11 mouse cellular contexts compared by ENCODE assay signal in the genomic region with DNA sequence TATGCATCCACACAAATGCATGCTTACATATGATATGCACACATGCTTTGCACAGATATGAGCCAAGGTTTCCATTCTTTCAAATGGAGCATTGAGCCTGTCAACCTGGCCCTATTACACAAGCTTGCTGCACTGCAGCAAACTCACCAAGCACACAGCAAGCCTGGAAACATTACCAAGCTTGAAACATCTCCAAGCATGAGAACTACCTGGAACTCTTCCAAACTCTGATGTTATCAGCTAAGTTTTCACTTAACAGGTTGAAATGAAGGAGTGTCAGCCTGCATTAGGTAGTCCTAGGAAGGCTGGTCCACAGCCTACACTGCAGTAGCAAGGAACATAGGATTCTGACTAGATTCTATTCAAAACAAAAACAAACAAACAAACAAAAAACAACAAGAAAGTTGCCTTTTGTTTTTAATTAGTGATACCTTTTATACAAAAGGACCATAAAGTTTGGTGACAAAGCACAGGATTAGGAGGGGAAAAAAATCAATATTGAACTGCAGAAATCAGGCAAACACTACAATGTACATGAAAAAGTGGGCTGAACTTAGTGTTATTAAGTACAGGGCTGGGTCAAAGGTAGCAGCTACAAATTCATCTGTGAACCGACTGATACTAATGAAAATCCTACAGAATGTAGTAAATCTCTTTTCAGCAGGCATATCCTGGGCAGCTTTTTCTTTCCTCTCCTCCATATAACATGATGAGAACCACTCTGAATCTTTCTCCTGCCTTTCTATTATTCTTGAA.
DNase-seq lines count a peak whose midpoint lies in the region; ATAC-seq and TF ChIP-seq lines count a peak whose summit lies in the region.
"Had no signal": no experiment of that assay in that cellular context is flagged by ENCODE, and none has a peak within 500 bp of the region (broad histone marks: within the 10 kb centered on the region; RNA-seq: fewer than 3 reads in every experiment).

No protein-coding gene starts in this region.

- no peak overlapping the region for H3K4me3 ChIP-seq in lung, embryonic 14.5 days (ENCODE audit: low read depth, low read length)
- no peak overlapping the region for H3K4me3 ChIP-seq in liver, embryonic 16.5 days (ENCODE audit: low read depth, low read length)
- no peak overlapping the region for H3K4me3 ChIP-seq in hindbrain, embryonic 12.5 days
- H3K4me3 ChIP-seq: gastrocnemius, adult 2 months; myocyte had no signal

- no peak for TF ChIP-seq CTCF in lung, embryonic 14.5 days (IDR thresholded peaks at IDR 0.05; ENCODE audit: low read depth)

- H3K36me3 ChIP-seq in lung, embryonic 14.5 days (ENCODE audit: insufficient read depth), result no peaks in the 10 kb centered on the region
- no peaks in the 10 kb centered on the region for H3K36me3 ChIP-seq in liver, embryonic 16.5 days (ENCODE audit: control insufficient read depth, insufficient read depth)
- H3K36me3 ChIP-seq in hindbrain, embryonic 12.5 days, result no peaks in the 10 kb centered on the region

- no peak overlapping the region for H3K27ac ChIP-seq in lung, embryonic 14.5 days (ENCODE audit: low read depth)
- no peak overlapping the region for H3K27ac ChIP-seq in liver, embryonic 16.5 days (ENCODE audit: low read length)
- H3K27ac ChIP-seq in hindbrain, embryonic 12.5 days, result no peak overlapping the region
- H3K27ac ChIP-seq: gastrocnemius, adult 2 months had no signal

- H3K4me2 ChIP-seq in lung, embryonic 14.5 days, result no peak overlapping the region
- H3K4me2 ChIP-seq in liver, embryonic 16.5 days (ENCODE audit: low read depth, low read length), result no peak overlapping the region
- no peak overlapping the region for H3K4me2 ChIP-seq in hindbrain, embryonic 12.5 days (replicated peaks)

- no peak for ATAC-seq in lung, embryonic 14.5 days (ENCODE audit: insufficient read depth)
- peak; percentile 86 for ATAC-seq in liver, embryonic 16.5 days (ENCODE audit: low read depth)
- ATAC-seq in hindbrain, embryonic 12.5 days (ENCODE audit: low FRiP score), result no peak

- H3K9ac ChIP-seq in lung, embryonic 14.5 days, result no peak overlapping the region
- no peak overlapping the region for H3K9ac ChIP-seq in liver, embryonic 16.5 days (ENCODE audit: low read depth, low read length)
- H3K9ac ChIP-seq in hindbrain, embryonic 12.5 days, result no peak overlapping the region

- H3K4me1 ChIP-seq in lung, embryonic 14.5 days (ENCODE audit: insufficient read depth), result no peaks in the 10 kb centered on the region
- H3K4me1 ChIP-seq in liver, embryonic 16.5 days (ENCODE audit: control insufficient read depth, low read depth, low read length), result no peaks in the 10 kb centered on the region
- H3K4me1 ChIP-seq in hindbrain, embryonic 12.5 days, result no peaks in the 10 kb centered on the region

- WGBS in lung, embryonic 14.5 days, result 70% methylated on average over 1 of the region's 1 CpGs
- 57% methylated on average over 1 of the region's 1 CpGs for WGBS in liver, embryonic 16.5 days (ENCODE audit: insufficient replicate concordance)
- WGBS in hindbrain, embryonic 12.5 days, result 81% methylated on average over 1 of the region's 1 CpGs

- no peaks in the 10 kb centered on the region for H3K27me3 ChIP-seq in lung, embryonic 14.5 days (ENCODE audit: insufficient read depth, low read length)
- no peaks in the 10 kb centered on the region for H3K27me3 ChIP-seq in liver, embryonic 16.5 days (ENCODE audit: control insufficient read depth, insufficient read depth, low read depth, low read length)
- H3K27me3 ChIP-seq in hindbrain, embryonic 12.5 days, result no peaks in the 10 kb centered on the region

- peak; percentile 5 for DNase-seq in heart, postnatal 4 days
- DNase-seq in heart, adult 11 months, result no peak
- peak; percentile 48 for DNase-seq in lung, embryonic 14.5 days
- DNase-seq in lung, postnatal 36 days, result no peak
- peak; percentile 86 for DNase-seq in cerebellum, adult 9-11 months
- no peak for DNase-seq in testis, postnatal 10 days (ENCODE audit: low spot score)
- DNase-seq: gastrocnemius, adult 2 months; spleen, adult 18-20 months had no signal

- no peaks in the 10 kb centered on the region for H3K9me3 ChIP-seq in lung, embryonic 14.5 days (ENCODE audit: low read depth, low read length)
- no peaks in the 10 kb centered on the region for H3K9me3 ChIP-seq in liver, embryonic 16.5 days (replicated peaks; ENCODE audit: control insufficient read depth, low read length)
- no peaks in the 10 kb centered on the region for H3K9me3 ChIP-seq in hindbrain, embryonic 12.5 days (replicated peaks)

Comparison
In these comparisons a context has a peak if more than half of its experiments do, and no peak if none do; other contexts are left out.
1. DNase-seq: peak in heart, postnatal 4 days (single experiment), lung, embryonic 14.5 days (single experiment) and cerebellum, adult 9-11 months (single experiment); none in heart, adult 11 months (single experiment), lung, postnatal 36 days (single experiment) and testis, postnatal 10 days (single experiment).